Mouse (Mus musculus): ENCODE measurements at regions not wholly inside any gene's neighbourhood (a gene's known extent, or its start where the extent isn't known, plus 50 kb on each side); places are given as distances from the start of the nearest gene placed in this dataset.

- DNase-seq (ENCODE audit: low spot score), result no peak
Measured at GRCm38 (mm10) chr8:26287665-26288064, 168.3 kb downstream of the Gm45692 start.

- DNase-seq (ENCODE audit: low spot score), result no peak
Measured at GRCm38 (mm10) chr8:26288163-26288562, 168.8 kb downstream of the Gm45692 start.

GRCm38 (mm10) chr8:26298066-26298804, 178.9 kb downstream of the Gm45692 start:
- no peak for DNase-seq (ENCODE audit: low spot score)

- DNase-seq (ENCODE audit: low spot score), result no peak
Measured at GRCm38 (mm10) chr8:26300246-26300645, 180.9 kb downstream of the Gm45692 start.

GRCm38 (mm10) chr8:26301961-26302360, 182.6 kb downstream of the Gm45692 start:
- no peak for DNase-seq (ENCODE audit: low spot score)

- no peak for DNase-seq (ENCODE audit: low spot score)
Measured at GRCm38 (mm10) chr8:26304566-26304965, 185.2 kb downstream of the Gm45692 start.

- no peak for DNase-seq (ENCODE audit: low spot score)
Measured at GRCm38 (mm10) chr8:26305061-26305879, 185.9 kb downstream of the Gm45692 start.

GRCm38 (mm10) chr8:26308121-26308641, 188.8 kb downstream of the Gm45692 start:
- DNase-seq (ENCODE audit: low spot score), result no peak

- DNase-seq (ENCODE audit: low spot score), result no peak
Measured at GRCm38 (mm10) chr8:26309764-26310163, 190.4 kb downstream of the Gm45692 start.

- no peak for DNase-seq (ENCODE audit: low spot score)
Measured at GRCm38 (mm10) chr8:26323606-26324350, 204.4 kb downstream of the Gm45692 start.

GRCm38 (mm10) chr8:26324606-26325005, 205.3 kb downstream of the Gm45692 start:
- no peak for DNase-seq (ENCODE audit: low spot score)

- no peak for DNase-seq (ENCODE audit: low spot score)
Measured at GRCm38 (mm10) chr8:26329813-26330212, 210.5 kb downstream of the Gm45692 start.

- no peak for DNase-seq (ENCODE audit: low spot score)
Measured at GRCm38 (mm10) chr8:26336906-26337650, 217.7 kb downstream of the Gm45692 start.

- peak; percentile 88 for DNase-seq (ENCODE audit: low spot score)
Measured at GRCm38 (mm10) chr8:26345078-26345477, 225.7 kb downstream of the Gm45692 start.

GRCm38 (mm10) chr8:26349231-26349630, 229.9 kb downstream of the Gm45692 start:
- DNase-seq (ENCODE audit: low spot score), result no peak

GRCm38 (mm10) chr8:26349854-26350253, 230.5 kb downstream of the Gm45692 start:
- DNase-seq (ENCODE audit: low spot score), result no peak

GRCm38 (mm10) chr8:26350616-26351015, 231.3 kb downstream of the Gm45692 start:
- DNase-seq (ENCODE audit: low spot score), result no peak

- DNase-seq (ENCODE audit: low spot score), result peak; percentile 70
Measured at GRCm38 (mm10) chr8:26351643-26352540, 232.6 kb downstream of the Gm45692 start.

- peak; percentile 72 for DNase-seq (ENCODE audit: low spot score)
Measured at GRCm38 (mm10) chr8:26352541-26353010, 233.2 kb downstream of the Gm45692 start.

- no peak for DNase-seq (ENCODE audit: low spot score)
Measured at GRCm38 (mm10) chr8:26353476-26353875, 234.1 kb downstream of the Gm45692 start.

Data from testis, postnatal 10 days (tissue).